ENCODE assay signal across 8 mouse cellular contexts in genomic region chr13:45539205-45539568, GRCm38 (mm10). TPM values are rescaled to one million over a fixed set of nuclear protein-coding genes. Genes with fewer than 3 reads are reported as not detected.
DNase-seq lines count a peak whose midpoint lies in the region; ATAC-seq lines count a peak whose summit lies in the region.

No protein-coding gene starts in this region.

- no peaks in the 10 kb centered on the region for H3K27me3 ChIP-seq in hindbrain, embryonic 13.5 days

- H3K27ac ChIP-seq in hindbrain, embryonic 13.5 days = peak overlapping the region; percentile 88

- H3K4me2 ChIP-seq in hindbrain, embryonic 13.5 days = peak overlapping the region; percentile 67

- peaks cover 11% of the 10 kb centered on the region for H3K4me1 ChIP-seq in hindbrain, embryonic 13.5 days (replicated peaks)

- WGBS in hindbrain, embryonic 13.5 days = 5% methylated on average over 10 of the region's 10 CpGs

- H3K9me3 ChIP-seq in hindbrain, embryonic 13.5 days = no peaks in the 10 kb centered on the region

- peak; percentile 95 for ATAC-seq in hindbrain, embryonic 13.5 days (ENCODE audit: low FRiP score)

- H3K4me3 ChIP-seq in hindbrain, embryonic 13.5 days = peak overlapping the region; percentile 40

- DNase-seq in T-cell, adult 2 months (ENCODE audit: low spot score) = peak; percentile 2
- DNase-seq in cerebellum, adult 9-11 months = peak; percentile 89
- DNase-seq in frontal cortex, postnatal 25 days (ENCODE audit: low spot score in 2 of 2) = peak; percentile 73 to 74
- peak; percentile 80 to 86 for DNase-seq in left cerebral cortex, adult 18-20 months (ENCODE audit: low spot score in 2 of 2)
- DNase-seq in lung, postnatal 36 days = peak; percentile 86
- DNase-seq in right cerebral cortex, adult 2 months (ENCODE audit: low spot score in 2 of 2) = peak; percentile 82 to 89
- peak; percentile 62 to 66 for DNase-seq in urinary bladder, postnatal 36 days (ENCODE audit: low spot score in 2 of 2)

- peak overlapping the region; percentile 70 for H3K9ac ChIP-seq in hindbrain, embryonic 13.5 days

- peaks cover 23% of the 10 kb centered on the region for H3K36me3 ChIP-seq in hindbrain, embryonic 13.5 days

RNA-seq across cellular contexts. Expression of gene Gmpr, which starts 31.9 kb away (rescaled TPM):
- polyA plus RNA-seq in hindbrain, embryonic 13.5 days (2015; fragmentation: Nextera tagmentation; extraction: Ambion mirVana) = 31.6 and 35.1 TPM in 2 replicates
- 10 to 100 TPM; 49.5 to 52.7 TPM for total RNA-seq in left cerebral cortex, adult 18-20 months (2021)

Comparison
In these comparisons a context has a peak if more than half of its experiments do, and no peak if none do; other contexts are left out.
1. Peak in every context shown above with its lines: DNase-seq, ATAC-seq, H3K4me3 ChIP-seq and H3K27ac ChIP-seq.
2. DNase-seq: peak in every context shown above with its lines; median percentile 89 in cerebellum, adult 9-11 months; 86 in lung, postnatal 36 days; 86 in right cerebral cortex, adult 2 months; 83 in left cerebral cortex, adult 18-20 months; 74 in frontal cortex, postnatal 25 days; 64 in urinary bladder, postnatal 36 days; 2 in T-cell, adult 2 months.